Mouse (Mus musculus) liver, embryonic 15.5 days (tissue): ENCODE measurements around the gene Cdc42ep4. TPM values are rescaled to one million over a fixed set of nuclear protein-coding genes. Genes with fewer than 3 reads are reported as not detected.
A peak's percentile ranks its signal among the peaks of the same experiment; 100 is the strongest.

ENCODE experiments used
- ATAC-seq: fragments of 200-750 bp; cut with Nextera tagmentation; 2 replicates; pipeline ENCODE4 v1.8.0; 2017; ENCODE audit warnings: moderate number of reproducible peaks, mild to moderate bottlenecking, moderate library complexity; ENCODE audit not compliant: insufficient read depth
- H3K27ac ChIP-seq: fragments of 300-500 bp; sonication (generic); replicated peaks from 2 replicates; pipeline ENCODE4 v1.5.1; 2015; ENCODE audit warnings: mild to moderate bottlenecking, inconsistent platforms
- H3K27me3 ChIP-seq: fragments of 300-500 bp; sonication (generic); 2 replicates; pipeline ENCODE4 v1.6.1; 2015; ENCODE audit warnings: mild to moderate bottlenecking, inconsistent platforms
- H3K36me3 ChIP-seq: fragments of 300-500 bp; sonication (generic); replicated peaks from 2 replicates; pipeline ENCODE4 v1.6.1; 2015; ENCODE audit warnings: moderate library complexity, mild to moderate bottlenecking, inconsistent platforms
- H3K4me1 ChIP-seq: fragments of 300-500 bp; sonication (generic); replicated peaks from 2 replicates; pipeline ENCODE4 v1.6.1; 2015; ENCODE audit warnings: inconsistent platforms
- H3K4me2 ChIP-seq: fragments of 300-500 bp; sonication (generic); 2 replicates; pipeline ENCODE4 v1.6.1; 2015; ENCODE audit warnings: moderate library complexity, mild to moderate bottlenecking, inconsistent platforms
- H3K4me3 ChIP-seq: fragments of 300-500 bp; sonication (generic); replicated peaks from 2 replicates; pipeline ENCODE4 v1.5.1; 2015; ENCODE audit warnings: mild to moderate bottlenecking, inconsistent platforms
- H3K9ac ChIP-seq: fragments of 300-500 bp; sonication (generic); 2 replicates; pipeline ENCODE4 v1.6.1; 2015; ENCODE audit warnings: moderate library complexity, mild to moderate bottlenecking, inconsistent platforms
- H3K9me3 ChIP-seq: fragments of 300-500 bp; sonication (generic); replicated peaks from 2 replicates; pipeline ENCODE4 v1.6.1; 2016; ENCODE audit warnings: inconsistent platforms
- WGBS: fragments of 180-500 bp; shearing (Covaris S2); methylation state at CpG from one replicate; pipeline ENCODE4 v1.1.7; 2015; ENCODE audit warnings: mixed read lengths; ENCODE audit not compliant: insufficient replicate concordance; 5-methylcytosine and 5-hydroxymethylcytosine counted together
- polyA plus RNA-seq: library from polyadenylated mRNA; unstranded; fragments of >200 nt; fragmentation: Nextera tagmentation; extraction: Ambion mirVana; gene quantifications from 2 replicates; pipeline ENCODE4 v1.2.1, GENCODE M21; 2015

Gene Cdc42ep4
- polyA plus RNA-seq, 1 experiment from 2014 or later: 17.1 TPM

- H3K9me3 ChIP-seq: no peaks in the 10 kb centered on the region
- WGBS: 21% methylated on average over 11 of the region's 11 CpGs
- peaks cover 3% of the 10 kb centered on the region; the same call in 1 of the 2 replicates for H3K27me3 ChIP-seq
- H3K27ac ChIP-seq: no peak overlapping the region
- peak overlapping the region; percentile 31; the same call in 1 of the 2 replicates for H3K4me2 ChIP-seq
- H3K4me1 ChIP-seq: peaks cover 46% of the 10 kb centered on the region
- H3K4me3 ChIP-seq: no peak overlapping the region
- H3K36me3 ChIP-seq: no peaks in the 10 kb centered on the region
- no peak overlapping the region for H3K9ac ChIP-seq
- ATAC-seq: no peak
These were observed 35.3 kb upstream of the Cdc42ep4 start for GRCm38 (mm10) chr11:113787009-113787408.

- Histone ChIP-seq H3K9ac (no peak overlapping the region), H3K4me1 (peaks cover 46% of the 10 kb centered on the region), H3K4me2 (no peak overlapping the region), H3K36me3 (no peaks in the 10 kb centered on the region), H3K27ac (0 out of 2 replicates have a peak overlapping the region, but pooled peaks have one; percentile 24), H3K27me3 (peaks cover 3% of the 10 kb centered on the region; the same call in 1 of the 2 replicates), H3K4me3 (no peak overlapping the region), H3K9me3 (no peaks in the 10 kb centered on the region)
- ATAC-seq: no peak
- WGBS: 50% methylated on average over 4 of the region's 4 CpGs
These were observed 34.7 kb upstream of the Cdc42ep4 start for GRCm38 (mm10) chr11:113786395-113786794.

- Histone ChIP-seq H3K36me3 (no peaks in the 10 kb centered on the region), H3K9me3 (no peaks in the 10 kb centered on the region), H3K27me3 (no peaks in the 10 kb centered on the region), H3K9ac (0 out of 2 replicates have a peak overlapping the region, but pooled peaks have one; percentile 0), H3K4me1 (peaks cover 50% of the 10 kb centered on the region), H3K4me3 (peak overlapping the region; percentile 7; the same call in 1 of the 2 replicates), H3K27ac (peak overlapping the region; percentile 24; the same call in 1 of the 2 replicates), H3K4me2 (peak overlapping the region; percentile 53)
- peak; percentile 79 for ATAC-seq
- 5% methylated on average over 19 of the region's 19 CpGs for WGBS
These were observed 33.9 kb upstream of the Cdc42ep4 start for GRCm38 (mm10) chr11:113785406-113786171.

DNA sequence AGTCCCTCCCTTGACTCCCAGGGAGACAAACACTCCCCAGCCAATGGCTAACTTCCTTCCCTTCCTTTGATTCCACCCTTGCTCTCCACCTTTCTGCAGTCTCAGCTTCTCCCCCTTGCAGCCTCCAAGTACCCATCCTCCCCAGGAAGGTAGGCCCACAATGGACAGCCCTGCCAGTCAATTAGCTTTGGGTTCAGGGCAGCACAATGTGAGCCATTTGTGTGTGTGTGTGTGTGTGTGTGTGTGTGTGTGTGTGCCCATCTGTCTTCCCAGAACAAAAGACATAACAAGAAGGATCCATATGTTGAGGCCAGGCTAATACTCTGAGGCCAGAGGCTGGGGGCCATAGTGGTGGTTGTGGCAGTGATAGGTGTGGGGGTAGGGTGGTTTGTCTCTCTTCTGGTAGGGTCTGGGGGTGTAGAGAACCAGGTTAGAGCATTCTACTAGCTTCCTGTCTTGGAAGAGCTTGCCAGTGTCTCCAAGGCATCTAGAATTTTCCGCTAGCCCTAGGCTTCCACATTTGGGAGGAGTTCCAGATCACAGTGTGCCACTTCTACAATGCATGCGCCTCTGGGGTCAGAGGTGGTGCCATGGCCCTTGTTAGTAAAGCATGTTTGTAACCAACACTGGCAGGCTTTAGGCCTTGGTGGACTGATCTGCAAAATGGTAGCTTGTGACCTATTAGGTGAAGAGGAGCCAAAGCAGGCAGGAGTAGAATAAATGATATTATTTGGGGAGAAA, 33.1 kb upstream of the Cdc42ep4 start:
- peaks cover 55% of the 10 kb centered on the region for H3K4me1 ChIP-seq
- H3K9ac ChIP-seq: no peak overlapping the region
- no peaks in the 10 kb centered on the region for H3K36me3 ChIP-seq
- no peak overlapping the region for H3K27ac ChIP-seq
- 73% methylated on average over 2 of the region's 2 CpGs for WGBS
- H3K27me3 ChIP-seq: peaks cover under 1% of the 10 kb centered on the region; the same call in 1 of the 2 replicates
- no peak overlapping the region for H3K4me2 ChIP-seq
- no peaks in the 10 kb centered on the region for H3K9me3 ChIP-seq
- no peak for ATAC-seq
- 0 out of 2 replicates have a peak overlapping the region, but pooled peaks have one; percentile 7 for H3K4me3 ChIP-seq

GRCm38 (mm10) chr11:113782496-113782895, 30.8 kb upstream of the Cdc42ep4 start:
- H3K4me1 ChIP-seq: peaks cover 59% of the 10 kb centered on the region
- H3K27me3 ChIP-seq: peaks cover 6% of the 10 kb centered on the region; the same call in 1 of the 2 replicates
- WGBS: 75% methylated on average over 2 of the region's 2 CpGs
- H3K27ac ChIP-seq: no peak overlapping the region
- H3K36me3 ChIP-seq: no peaks in the 10 kb centered on the region
- H3K9ac ChIP-seq: no peak overlapping the region
- no peak overlapping the region for H3K4me2 ChIP-seq
- H3K4me3 ChIP-seq: no peak overlapping the region
- ATAC-seq: no peak
- no peaks in the 10 kb centered on the region for H3K9me3 ChIP-seq

GRCm38 (mm10) chr11:113782006-113782405, 30.3 kb upstream of the Cdc42ep4 start:
- H3K9me3 ChIP-seq: no peaks in the 10 kb centered on the region
- H3K4me3 ChIP-seq: no peak overlapping the region
- WGBS: 51% methylated on average over 2 of the region's 2 CpGs
- H3K4me1 ChIP-seq: peaks cover 59% of the 10 kb centered on the region
- ATAC-seq: no peak
- no peak overlapping the region for H3K9ac ChIP-seq
- H3K27me3 ChIP-seq: peaks cover 6% of the 10 kb centered on the region; the same call in 1 of the 2 replicates
- no peak overlapping the region for H3K4me2 ChIP-seq
- no peaks in the 10 kb centered on the region for H3K36me3 ChIP-seq
- H3K27ac ChIP-seq: no peak overlapping the region

- no peak overlapping the region for H3K27ac ChIP-seq
- no peak for ATAC-seq
- H3K4me2 ChIP-seq: no peak overlapping the region
- H3K4me1 ChIP-seq: peaks cover 42% of the 10 kb centered on the region
- H3K36me3 ChIP-seq: no peaks in the 10 kb centered on the region
- no peak overlapping the region for H3K9ac ChIP-seq
- no peak overlapping the region for H3K4me3 ChIP-seq
- H3K27me3 ChIP-seq: peaks cover 6% of the 10 kb centered on the region; the same call in 1 of the 2 replicates
- H3K9me3 ChIP-seq: no peaks in the 10 kb centered on the region
- WGBS: 13% methylated on average over 6 of the region's 6 CpGs
These were observed 28.0 kb upstream of the Cdc42ep4 start for GRCm38 (mm10) chr11:113779680-113780041.

GRCm38 (mm10) chr11:113778733-113779679, 27.3 kb upstream of the Cdc42ep4 start:
- ATAC-seq: no peak
- no peak overlapping the region for H3K9ac ChIP-seq
- H3K4me2 ChIP-seq: no peak overlapping the region
- no peaks in the 10 kb centered on the region for H3K36me3 ChIP-seq
- H3K4me3 ChIP-seq: no peak overlapping the region
- WGBS: 39% methylated on average over 20 of the region's 20 CpGs
- H3K9me3 ChIP-seq: no peaks in the 10 kb centered on the region
- peaks cover 42% of the 10 kb centered on the region for H3K4me1 ChIP-seq
- H3K27ac ChIP-seq: peak overlapping the region; percentile 80
- H3K27me3 ChIP-seq: peaks cover 6% of the 10 kb centered on the region; the same call in 1 of the 2 replicates

GRCm38 (mm10) chr11:113777878-113778464, 26.3 kb upstream of the Cdc42ep4 start:
- Histone ChIP-seq H3K9me3 (no peaks in the 10 kb centered on the region), H3K4me1 (peaks cover 42% of the 10 kb centered on the region), H3K27me3 (peaks cover 6% of the 10 kb centered on the region; the same call in 1 of the 2 replicates), H3K36me3 (no peaks in the 10 kb centered on the region), H3K9ac (0 out of 2 replicates have a peak overlapping the region, but pooled peaks have one; percentile 45), H3K4me3 (peak overlapping the region; percentile 30; the same call in 1 of the 2 replicates), H3K27ac (peak overlapping the region; percentile 80), H3K4me2 (peak overlapping the region; percentile 69)
- peak; percentile 78 for ATAC-seq
- WGBS: 29% methylated on average over 8 of the region's 8 CpGs
